Mouse (Mus musculus): ENCODE measurements around the gene Ephx4. TPM values are rescaled to one million over a fixed set of nuclear protein-coding genes. Genes with fewer than 3 reads are reported as not detected.

Gene Ephx4
- total and polyA plus RNA-seq, 3 experiments, result 0.81 TPM; not detected in 2

GRCm38 (mm10) chr5:107387788-107388187, 14.7 kb upstream of the Ephx4 start:
- Histone ChIP-seq H3K4me3 (replicated peaks in 1 of 3; ENCODE audit: low read depth in 2 of 3, low read length in 2 of 3, poor library complexity in 1 of 3) (no peak overlapping the region), H3K36me3 (replicated peaks in 1 of 2; ENCODE audit: control insufficient read depth in 1 of 2, insufficient read depth in 1 of 2, low read length in 1 of 2) (peaks cover 0 to 3% of the 10 kb centered on the region in 2 experiments), H3K9ac (ENCODE audit: insufficient read depth, low read depth) (no peak overlapping the region), H3K9me3 (replicated peaks; ENCODE audit: low read length) (no peaks in the 10 kb centered on the region), H3K4me2 (ENCODE audit: insufficient read depth, low read depth, poor library complexity, severe bottlenecking) (no peak overlapping the region), H3K27me3 (replicated peaks) (no peaks in the 10 kb centered on the region), H3K79me2 (replicated peaks; ENCODE audit: control insufficient read depth, extremely low read depth, insufficient read depth, poor library complexity, severe bottlenecking) (no peaks in the 10 kb centered on the region), H3K27ac (ENCODE audit: insufficient read depth, low read depth) (no peak overlapping the region), H3K4me1 (ENCODE audit: control insufficient read depth in 1 of 2, insufficient read depth in 2 of 2) (no peaks in the 10 kb centered on the region)
- TF ChIP-seq TBP (conservative IDR thresholded peaks at IDR 0.05; ENCODE audit: low read depth, low read length), result no peak
- TF ChIP-seq EP300 (IDR thresholded peaks at IDR 0.05; ENCODE audit: low read length), result no peak
- TF ChIP-seq HCFC1 (IDR thresholded peaks at IDR 0.05; ENCODE audit: low read depth, low read length), result no peak
- no peak for TF ChIP-seq ZNF384 (IDR thresholded peaks at IDR 0.05; ENCODE audit: low read depth, low read length)
- no peak for TF ChIP-seq CTCF (conservative IDR thresholded peaks at IDR 0.05 in 1 of 2, IDR thresholded peaks at IDR 0.05 in 1 of 2; ENCODE audit: low read depth in 2 of 2, low read length in 2 of 2)
- no peak for TF ChIP-seq BHLHE40 (IDR thresholded peaks at IDR 0.05; ENCODE audit: low read depth, low read length)
- no peak for TF ChIP-seq E2F4 (IDR thresholded peaks at IDR 0.05; ENCODE audit: insufficient replicate concordance, low read depth, low read length)
- no peak for TF ChIP-seq ZKSCAN1 (IDR thresholded peaks at IDR 0.05; ENCODE audit: borderline replicate concordance, low read depth, low read length)
- TF ChIP-seq PAX5 (IDR thresholded peaks at IDR 0.05; ENCODE audit: low read length), result no peak
- TF ChIP-seq KAT2A (IDR thresholded peaks at IDR 0.05; ENCODE audit: insufficient replicate concordance, low read length), result no peak
- TF ChIP-seq NRF1 (IDR thresholded peaks at IDR 0.05; ENCODE audit: low read depth, low read length), result no peak
- in situ Hi-C loops (cut with MboI; ENCODE audit: low pct_ligation_motif_present, low pct_unique_long_range_greater_than_20kb, low sequenced_read_pairs) (no loop called here), dilution Hi-C loops (cut with MboI; ENCODE audit: extremely low pct_ligation_motif_present, extremely low pct_unique_long_range_greater_than_20kb, low sequenced_read_pairs) (no loop called here)
- no peak for DNase-seq (ENCODE audit: extremely low read depth)

GRCm38 (mm10) chr5:107389373-107389772, 13.2 kb upstream of the Ephx4 start:
- no peak for DNase-seq (ENCODE audit: extremely low read depth)
- H3K27me3 ChIP-seq (replicated peaks), result no peaks in the 10 kb centered on the region
- in situ Hi-C loops (cut with MboI; ENCODE audit: low pct_ligation_motif_present, low pct_unique_long_range_greater_than_20kb, low sequenced_read_pairs), result no loop called here

GRCm38 (mm10) chr5:107394437-107394836, 8.1 kb upstream of the Ephx4 start:
- no peak overlapping the region for H3K9ac ChIP-seq (ENCODE audit: insufficient read depth, low read depth)
- DNase-seq (ENCODE audit: extremely low read depth), result no peak
- no peaks in the 10 kb centered on the region for H3K27me3 ChIP-seq (replicated peaks)
- H3K9me3 ChIP-seq (replicated peaks; ENCODE audit: low read length), result no peaks in the 10 kb centered on the region
- no peak overlapping the region for H3K4me2 ChIP-seq (ENCODE audit: insufficient read depth, low read depth, poor library complexity, severe bottlenecking)
- H3K4me3 ChIP-seq (replicated peaks in 1 of 3; ENCODE audit: low read depth in 2 of 3, low read length in 2 of 3, poor library complexity in 1 of 3), result no peak overlapping the region
- no peaks in the 10 kb centered on the region for H3K4me1 ChIP-seq (ENCODE audit: control insufficient read depth in 1 of 2, insufficient read depth in 2 of 2)
- H3K27ac ChIP-seq (ENCODE audit: insufficient read depth, low read depth), result no peak overlapping the region
- dilution Hi-C loops (cut with MboI; ENCODE audit: extremely low pct_ligation_motif_present, extremely low pct_unique_long_range_greater_than_20kb, low sequenced_read_pairs) (no loop called here), in situ Hi-C loops (cut with MboI; ENCODE audit: low pct_ligation_motif_present, low pct_unique_long_range_greater_than_20kb, low sequenced_read_pairs) (no loop called here)
- H3K36me3 ChIP-seq (replicated peaks in 1 of 2; ENCODE audit: control insufficient read depth in 1 of 2, insufficient read depth in 1 of 2, low read length in 1 of 2), result no peaks in the 10 kb centered on the region
- no peaks in the 10 kb centered on the region for H3K79me2 ChIP-seq (replicated peaks; ENCODE audit: control insufficient read depth, extremely low read depth, insufficient read depth, poor library complexity, severe bottlenecking)
- no peak for TF ChIP-seq MAZ (IDR thresholded peaks at IDR 0.05; ENCODE audit: low read depth, low read length)
- TF ChIP-seq MYC (IDR thresholded peaks at IDR 0.05; ENCODE audit: low read depth, low read length), result no peak
- no peak for TF ChIP-seq NELFE (IDR thresholded peaks at IDR 0.05; ENCODE audit: low read depth, low read length)
- no peak for TF ChIP-seq GABPA (IDR thresholded peaks at IDR 0.05; ENCODE audit: insufficient replicate concordance, low read depth, low read length)
- TF ChIP-seq CHD2 (IDR thresholded peaks at IDR 0.05; ENCODE audit: low read length), result no peak
- TF ChIP-seq EP300 (IDR thresholded peaks at IDR 0.05; ENCODE audit: low read length), result no peak
- no peak for TF ChIP-seq TCF12 (IDR thresholded peaks at IDR 0.05; ENCODE audit: low read depth, low read length)
- no peak for TF ChIP-seq E2F4 (IDR thresholded peaks at IDR 0.05; ENCODE audit: insufficient replicate concordance, low read depth, low read length)
- TF ChIP-seq USF1 (IDR thresholded peaks at IDR 0.05; ENCODE audit: low read depth, low read length), result no peak
- TF ChIP-seq RCOR1 (conservative IDR thresholded peaks at IDR 0.05; ENCODE audit: low read depth, low read length), result no peak
- no peak for TF ChIP-seq TBP (conservative IDR thresholded peaks at IDR 0.05; ENCODE audit: low read depth, low read length)
- no peak for TF ChIP-seq SIN3A (IDR thresholded peaks at IDR 0.05; ENCODE audit: low read length)
- TF ChIP-seq SMC3 (IDR thresholded peaks at IDR 0.05; ENCODE audit: low read depth, low read length), result no peak
- no peak for TF ChIP-seq PAX5 (IDR thresholded peaks at IDR 0.05; ENCODE audit: low read length)
- no peak for TF ChIP-seq MXI1 (IDR thresholded peaks at IDR 0.05; ENCODE audit: low read depth, low read length)
- TF ChIP-seq MAFK (IDR thresholded peaks at IDR 0.05; ENCODE audit: insufficient replicate concordance, low read length), result no peak

More at GRCm38 (mm10) chr5:107389373-107389772, 13.2 kb upstream of the Ephx4 start:
- Histone ChIP-seq H3K9me3 (replicated peaks; ENCODE audit: low read length) (no peaks in the 10 kb centered on the region), H3K4me3 (replicated peaks in 1 of 3; ENCODE audit: low read depth in 2 of 3, low read length in 2 of 3, poor library complexity in 1 of 3) (no peak overlapping the region), H3K36me3 (replicated peaks in 1 of 2; ENCODE audit: control insufficient read depth in 1 of 2, insufficient read depth in 1 of 2, low read length in 1 of 2) (peaks cover 0 to 3% of the 10 kb centered on the region in 2 experiments), H3K4me2 (ENCODE audit: insufficient read depth, low read depth, poor library complexity, severe bottlenecking) (no peak overlapping the region), H3K4me1 (ENCODE audit: control insufficient read depth in 1 of 2, insufficient read depth in 2 of 2) (no peaks in the 10 kb centered on the region), H3K79me2 (replicated peaks; ENCODE audit: control insufficient read depth, extremely low read depth, insufficient read depth, poor library complexity, severe bottlenecking) (no peaks in the 10 kb centered on the region), H3K27ac (ENCODE audit: insufficient read depth, low read depth) (no peak overlapping the region), H3K9ac (ENCODE audit: insufficient read depth, low read depth) (no peak overlapping the region)
- TF ChIP-seq MEF2A (IDR thresholded peaks at IDR 0.05; ENCODE audit: borderline replicate concordance, low read depth, low read length) (no peak), NELFE (IDR thresholded peaks at IDR 0.05; ENCODE audit: low read depth, low read length) (no peak), HCFC1 (IDR thresholded peaks at IDR 0.05; ENCODE audit: low read depth, low read length) (no peak), JUN (IDR thresholded peaks at IDR 0.05; ENCODE audit: insufficient read depth, low read depth, low read length) (no peak), ELF1 (IDR thresholded peaks at IDR 0.05; ENCODE audit: low read depth, low read length) (no peak), CTCF (conservative IDR thresholded peaks at IDR 0.05 in 1 of 2, IDR thresholded peaks at IDR 0.05 in 1 of 2; ENCODE audit: low read depth in 2 of 2, low read length in 2 of 2) (no peak), GABPA (IDR thresholded peaks at IDR 0.05; ENCODE audit: insufficient replicate concordance, low read depth, low read length) (no peak), SIN3A (IDR thresholded peaks at IDR 0.05; ENCODE audit: low read length) (no peak), E2F4 (IDR thresholded peaks at IDR 0.05; ENCODE audit: insufficient replicate concordance, low read depth, low read length) (no peak)
- dilution Hi-C loops (cut with MboI; ENCODE audit: extremely low pct_ligation_motif_present, extremely low pct_unique_long_range_greater_than_20kb, low sequenced_read_pairs), result no loop called here

All from CH12.LX (cell line).